Mouse (Mus musculus): Measurements from ENCODE around the gene Ikbke. TPM values are rescaled to one million over a fixed set of nuclear protein-coding genes. Genes with fewer than 3 reads are reported as not detected.

The Ikbke gene
- polyA plus RNA-seq, 1 experiment: 1.9 TPM

GRCm38 (mm10) chr1:131299788-131300187 is 20.4 kb upstream of the Ikbke start:
- no peak for TF ChIP-seq POLR2A (IDR thresholded peaks at IDR 0.05; ENCODE audit: extremely low read depth, insufficient read depth, low read length)
- no peak overlapping the region for H3K27ac ChIP-seq (ENCODE audit: insufficient read depth, low read length)
- no peak overlapping the region for H3K4me3 ChIP-seq (ENCODE audit: insufficient read depth, low read length)
- peaks cover 2% of the 10 kb centered on the region; the same call in 1 of the 2 replicates for H3K4me1 ChIP-seq (ENCODE audit: control insufficient read depth, insufficient read depth, low read length)

- TF ChIP-seq CTCF (IDR thresholded peaks at IDR 0.05; ENCODE audit: extremely low read depth, insufficient read depth, low read length) (no peak), POLR2A (IDR thresholded peaks at IDR 0.05; ENCODE audit: extremely low read depth, insufficient read depth, low read length) (no peak)
- no peak overlapping the region for H3K4me3 ChIP-seq (ENCODE audit: insufficient read depth, low read length)
- peaks cover 2% of the 10 kb centered on the region; the same call in 1 of the 2 replicates for H3K4me1 ChIP-seq (ENCODE audit: control insufficient read depth, insufficient read depth, low read length)
- no peak overlapping the region for H3K27ac ChIP-seq (ENCODE audit: insufficient read depth, low read length)
These were observed 19.8 kb upstream of the Ikbke start for GRCm38 (mm10) chr1:131299240-131299639.

GRCm38 (mm10) chr1:131298171-131298570 is 18.8 kb upstream of the Ikbke start:
- TF ChIP-seq POLR2A (IDR thresholded peaks at IDR 0.05; ENCODE audit: extremely low read depth, insufficient read depth, low read length) (no peak), CTCF (IDR thresholded peaks at IDR 0.05; ENCODE audit: extremely low read depth, insufficient read depth, low read length) (no peak)
- no peak overlapping the region for H3K4me3 ChIP-seq (ENCODE audit: insufficient read depth, low read length)
- no peak overlapping the region for H3K27ac ChIP-seq (ENCODE audit: insufficient read depth, low read length)
- peaks cover 2% of the 10 kb centered on the region; the same call in 1 of the 2 replicates for H3K4me1 ChIP-seq (ENCODE audit: control insufficient read depth, insufficient read depth, low read length)

DNA sequence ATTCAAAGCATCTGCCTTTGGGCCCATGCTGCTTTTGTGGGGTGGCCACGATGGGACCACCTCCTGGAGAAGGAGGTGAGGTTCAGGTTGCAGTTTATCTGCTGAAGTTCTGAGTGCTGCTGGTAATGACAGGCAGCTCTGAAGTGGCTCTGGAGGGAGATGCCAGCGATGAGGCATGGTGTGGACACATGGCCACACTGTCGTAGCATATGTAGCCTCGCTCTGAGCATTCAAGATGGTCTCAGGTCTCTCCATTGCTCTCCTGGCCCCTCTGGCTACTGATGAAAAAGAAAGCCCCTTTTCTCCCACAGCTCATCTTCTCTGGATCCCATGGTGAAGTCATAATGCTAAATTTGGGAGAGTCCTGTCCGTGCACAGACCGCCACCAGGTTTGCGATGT is 17.3 kb upstream of the Ikbke start:
- TF ChIP-seq CTCF (IDR thresholded peaks at IDR 0.05; ENCODE audit: extremely low read depth, insufficient read depth, low read length) (no peak), POLR2A (IDR thresholded peaks at IDR 0.05; ENCODE audit: extremely low read depth, insufficient read depth, low read length) (no peak)
- Histone ChIP-seq H3K4me1 (ENCODE audit: control insufficient read depth, insufficient read depth, low read length) (peaks cover 2% of the 10 kb centered on the region; the same call in 1 of the 2 replicates), H3K27ac (ENCODE audit: insufficient read depth, low read length) (no peak overlapping the region), H3K4me3 (ENCODE audit: insufficient read depth, low read length) (no peak overlapping the region)

DNA sequence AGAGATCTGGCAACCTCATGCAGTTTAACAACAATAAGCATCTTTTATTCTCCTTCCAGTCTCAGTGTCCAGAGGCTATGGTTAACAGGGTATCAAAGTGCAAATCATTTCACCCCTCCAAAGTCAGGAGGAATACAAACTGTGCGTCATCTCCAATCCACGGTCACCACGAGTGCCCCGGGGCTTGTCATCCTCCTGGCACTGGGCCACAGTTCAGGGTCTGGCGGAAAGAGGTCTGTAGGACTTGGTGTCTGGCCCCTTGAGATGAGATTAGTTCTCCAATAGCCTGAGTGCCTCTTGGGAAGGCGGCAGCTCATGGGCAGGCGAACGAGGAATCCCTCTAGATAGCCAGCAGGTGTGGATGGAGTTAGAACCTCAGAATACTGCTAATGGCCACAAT is 15.8 kb upstream of the Ikbke start:
- Histone ChIP-seq H3K27ac (ENCODE audit: insufficient read depth, low read length) (no peak overlapping the region), H3K4me1 (ENCODE audit: control insufficient read depth, insufficient read depth, low read length) (peaks cover 2% of the 10 kb centered on the region; the same call in 1 of the 2 replicates), H3K4me3 (ENCODE audit: insufficient read depth, low read length) (no peak overlapping the region)
- TF ChIP-seq POLR2A (IDR thresholded peaks at IDR 0.05; ENCODE audit: extremely low read depth, insufficient read depth, low read length) (no peak), CTCF (IDR thresholded peaks at IDR 0.05; ENCODE audit: extremely low read depth, insufficient read depth, low read length) (no peak)

DNA sequence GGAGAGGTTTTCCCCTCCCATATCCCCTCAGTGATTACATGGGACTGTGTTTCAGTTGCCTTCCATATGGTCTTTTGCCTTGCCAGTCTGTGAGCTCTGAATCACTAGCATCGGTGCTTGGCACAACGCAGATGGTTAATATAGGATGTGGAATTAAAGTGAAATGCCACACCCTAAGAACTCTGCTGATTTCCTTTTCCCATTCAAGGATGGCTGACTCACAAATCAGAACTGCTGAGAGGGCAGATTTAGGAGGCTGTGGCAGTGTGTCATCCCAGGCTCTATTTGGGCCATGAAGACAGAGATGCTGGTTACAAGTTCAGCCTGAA is 14.5 kb upstream of the Ikbke start:
- H3K27ac ChIP-seq (ENCODE audit: insufficient read depth, low read length): no peak overlapping the region
- TF ChIP-seq POLR2A (IDR thresholded peaks at IDR 0.05; ENCODE audit: extremely low read depth, insufficient read depth, low read length) (no peak), CTCF (IDR thresholded peaks at IDR 0.05; ENCODE audit: extremely low read depth, insufficient read depth, low read length) (no peak)
- H3K4me3 ChIP-seq (ENCODE audit: insufficient read depth, low read length): no peak overlapping the region
- no peaks in the 10 kb centered on the region; the same call in 1 of the 2 replicates for H3K4me1 ChIP-seq (ENCODE audit: control insufficient read depth, insufficient read depth, low read length)

DNA sequence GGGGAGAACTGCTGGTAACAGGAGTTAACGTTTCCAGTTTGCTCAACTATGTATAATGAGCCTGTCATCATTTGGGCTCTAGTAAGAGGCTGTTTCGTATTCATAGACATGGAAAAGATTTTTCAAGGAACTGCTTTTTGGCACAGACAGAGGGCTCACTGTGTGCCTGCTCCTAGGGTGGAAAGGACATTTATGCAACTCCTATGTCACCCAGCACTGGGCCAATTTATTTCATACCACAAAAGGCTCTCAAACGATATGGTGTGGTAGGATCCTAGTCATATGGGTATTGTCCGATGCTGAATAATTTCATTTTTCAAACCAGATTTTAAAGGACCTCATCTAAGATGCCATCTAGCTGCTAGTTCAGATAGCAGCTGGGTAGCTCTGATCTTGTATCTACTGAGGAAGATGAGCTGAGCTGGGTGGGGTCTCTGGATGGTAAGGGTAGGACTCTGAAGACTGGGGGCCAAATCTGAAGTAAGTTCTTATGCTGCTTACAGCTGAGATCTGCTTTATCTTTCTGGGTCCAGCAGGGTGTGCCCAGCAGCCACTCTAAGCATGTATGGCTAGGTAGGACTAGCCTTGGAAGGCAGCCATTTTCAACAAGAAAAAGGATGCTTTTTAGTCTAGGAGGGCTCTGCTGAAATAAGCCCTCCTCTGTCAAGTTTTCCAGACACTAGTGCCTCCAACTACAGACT is 14.0 kb upstream of the Ikbke start:
- no peak for TF ChIP-seq CTCF (IDR thresholded peaks at IDR 0.05; ENCODE audit: extremely low read depth, insufficient read depth, low read length)
- TF ChIP-seq POLR2A (IDR thresholded peaks at IDR 0.05; ENCODE audit: extremely low read depth, insufficient read depth, low read length): no peak
- no peak overlapping the region for H3K4me3 ChIP-seq (ENCODE audit: insufficient read depth, low read length)
- no peaks in the 10 kb centered on the region; the same call in 1 of the 2 replicates for H3K4me1 ChIP-seq (ENCODE audit: control insufficient read depth, insufficient read depth, low read length)
- H3K27ac ChIP-seq (ENCODE audit: insufficient read depth, low read length): no peak overlapping the region

- TF ChIP-seq POLR2A (IDR thresholded peaks at IDR 0.05; ENCODE audit: extremely low read depth, insufficient read depth, low read length) (no peak), CTCF (IDR thresholded peaks at IDR 0.05; ENCODE audit: extremely low read depth, insufficient read depth, low read length) (peak; percentile 74)
- no peak overlapping the region for H3K27ac ChIP-seq (ENCODE audit: insufficient read depth, low read length)
- H3K4me1 ChIP-seq (ENCODE audit: control insufficient read depth, insufficient read depth, low read length): no peaks in the 10 kb centered on the region; the same call in 1 of the 2 replicates
- H3K4me3 ChIP-seq (ENCODE audit: insufficient read depth, low read length): no peak overlapping the region
These were observed 11.2 kb upstream of the Ikbke start for GRCm38 (mm10) chr1:131290648-131291047.

DNA sequence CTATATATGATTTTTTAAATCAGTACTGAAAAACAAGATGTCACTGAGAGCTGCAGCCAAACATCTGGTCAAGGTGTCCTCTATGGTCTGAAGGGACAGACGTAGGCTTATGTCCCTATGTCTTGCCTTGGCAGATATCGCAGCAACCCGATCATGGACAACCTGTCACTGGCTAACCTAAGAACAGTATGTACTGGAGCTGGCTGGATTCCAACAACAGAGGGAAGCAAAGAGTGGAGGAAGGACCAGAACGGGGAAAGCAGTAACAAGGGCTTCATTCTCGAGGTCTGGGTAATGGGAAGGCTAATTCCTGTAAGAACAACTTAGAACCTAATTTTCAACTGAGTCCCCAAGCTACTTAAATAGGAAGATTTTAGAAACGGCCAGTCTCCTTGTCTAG is 9.5 kb upstream of the Ikbke start:
- no peak overlapping the region for H3K27ac ChIP-seq (ENCODE audit: insufficient read depth, low read length)
- no peak overlapping the region for H3K4me3 ChIP-seq (ENCODE audit: insufficient read depth, low read length)
- TF ChIP-seq CTCF (IDR thresholded peaks at IDR 0.05; ENCODE audit: extremely low read depth, insufficient read depth, low read length): no peak
- no peak for TF ChIP-seq POLR2A (IDR thresholded peaks at IDR 0.05; ENCODE audit: extremely low read depth, insufficient read depth, low read length)
- H3K4me1 ChIP-seq (ENCODE audit: control insufficient read depth, insufficient read depth, low read length): no peaks in the 10 kb centered on the region; the same call in 1 of the 2 replicates

DNA sequence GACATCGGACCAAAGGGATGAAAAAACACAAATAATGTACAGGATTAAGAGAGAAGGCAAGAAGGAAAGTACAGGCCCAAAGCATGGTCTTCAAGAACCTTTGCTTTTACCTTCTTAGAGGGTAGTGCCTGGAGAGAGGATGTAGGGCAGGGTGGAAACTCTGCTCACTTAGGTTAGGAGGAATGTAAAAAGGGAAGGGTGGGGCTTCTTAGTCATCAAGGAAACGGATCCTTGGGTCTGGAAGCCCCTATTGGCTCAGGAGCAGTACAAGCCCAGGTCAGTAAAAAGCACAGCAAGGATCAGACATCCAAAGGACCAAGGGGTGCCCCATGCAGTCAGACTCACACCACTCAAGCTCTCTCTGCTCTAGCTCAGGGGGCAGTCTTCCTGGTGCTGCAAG is 7.9 kb upstream of the Ikbke start:
- no peak for TF ChIP-seq POLR2A (IDR thresholded peaks at IDR 0.05; ENCODE audit: extremely low read depth, insufficient read depth, low read length)
- TF ChIP-seq CTCF (IDR thresholded peaks at IDR 0.05; ENCODE audit: extremely low read depth, insufficient read depth, low read length): no peak
- no peaks in the 10 kb centered on the region for H3K4me1 ChIP-seq (ENCODE audit: control insufficient read depth, insufficient read depth, low read length)
- H3K27ac ChIP-seq (ENCODE audit: insufficient read depth, low read length): no peak overlapping the region
- H3K4me3 ChIP-seq (ENCODE audit: insufficient read depth, low read length): no peak overlapping the region
